Mouse (Mus musculus) heart, embryonic 12.5 days (tissue): ENCODE measurements around the gene Arfgap2. TPM values are rescaled to one million over a fixed set of nuclear protein-coding genes. Genes with fewer than 3 reads are reported as not detected.

Experiments used
- ATAC-seq: fragments of 200-750 bp; cut with Nextera tagmentation; 2 replicates; pipeline ENCODE4 v1.8.0; 2017; ENCODE audit warnings: moderate TSS enrichment, moderate library complexity; ENCODE audit not compliant: insufficient number of reproducible peaks, low FRiP score
- H3K27ac ChIP-seq: fragments of 300-500 bp; sonication (generic); 2 replicates; pipeline ENCODE4 v1.5.1; 2016; ENCODE audit warnings: mild to moderate bottlenecking, moderate library complexity; ENCODE audit not compliant: poor library complexity, severe bottlenecking
- H3K27me3 ChIP-seq: fragments of 300-500 bp; sonication (generic); replicated peaks from 2 replicates; pipeline ENCODE4 v1.6.1; 2016; ENCODE audit warnings: mild to moderate bottlenecking, moderate library complexity
- H3K36me3 ChIP-seq: fragments of 300-500 bp; sonication (generic); 2 replicates; pipeline ENCODE4 v1.6.1; 2016; ENCODE audit warnings: mild to moderate bottlenecking, moderate library complexity
- H3K4me1 ChIP-seq: fragments of 300-500 bp; sonication (generic); replicated peaks from 2 replicates; pipeline ENCODE4 v1.6.1; 2016; ENCODE audit warnings: mild to moderate bottlenecking
- H3K4me2 ChIP-seq: fragments of 300-500 bp; sonication (generic); 2 replicates; pipeline ENCODE4 v1.6.1; 2016; ENCODE audit warnings: mild to moderate bottlenecking, moderate library complexity
- H3K4me3 ChIP-seq: fragments of 300-500 bp; sonication (generic); 2 replicates; pipeline ENCODE4 v1.5.1; 2016; ENCODE audit warnings: mild to moderate bottlenecking
- H3K9ac ChIP-seq: fragments of 300-500 bp; sonication (generic); 2 replicates; pipeline ENCODE4 v1.6.1; 2016; ENCODE audit warnings: mild to moderate bottlenecking, moderate library complexity
- H3K9me3 ChIP-seq: fragments of 300-500 bp; sonication (generic); replicated peaks from 2 replicates; pipeline ENCODE4 v1.6.1; 2016; ENCODE audit warnings: mild to moderate bottlenecking, moderate library complexity
- WGBS: fragments of 180-500 bp; shearing (Covaris S2); methylation state at CpG from one replicate; pipeline ENCODE4 v1.1.7; 2016; 5-methylcytosine and 5-hydroxymethylcytosine counted together
- polyA plus RNA-seq: library from polyadenylated mRNA; unstranded; fragments of >200 nt; fragmentation: Nextera tagmentation; extraction: Ambion mirVana; gene quantifications from 2 replicates; pipeline ENCODE4 v1.2.1, GENCODE M21; 2016

Gene Arfgap2
- polyA plus RNA-seq, 1 experiment from 2014 or later, result 74.2 TPM

DNA sequence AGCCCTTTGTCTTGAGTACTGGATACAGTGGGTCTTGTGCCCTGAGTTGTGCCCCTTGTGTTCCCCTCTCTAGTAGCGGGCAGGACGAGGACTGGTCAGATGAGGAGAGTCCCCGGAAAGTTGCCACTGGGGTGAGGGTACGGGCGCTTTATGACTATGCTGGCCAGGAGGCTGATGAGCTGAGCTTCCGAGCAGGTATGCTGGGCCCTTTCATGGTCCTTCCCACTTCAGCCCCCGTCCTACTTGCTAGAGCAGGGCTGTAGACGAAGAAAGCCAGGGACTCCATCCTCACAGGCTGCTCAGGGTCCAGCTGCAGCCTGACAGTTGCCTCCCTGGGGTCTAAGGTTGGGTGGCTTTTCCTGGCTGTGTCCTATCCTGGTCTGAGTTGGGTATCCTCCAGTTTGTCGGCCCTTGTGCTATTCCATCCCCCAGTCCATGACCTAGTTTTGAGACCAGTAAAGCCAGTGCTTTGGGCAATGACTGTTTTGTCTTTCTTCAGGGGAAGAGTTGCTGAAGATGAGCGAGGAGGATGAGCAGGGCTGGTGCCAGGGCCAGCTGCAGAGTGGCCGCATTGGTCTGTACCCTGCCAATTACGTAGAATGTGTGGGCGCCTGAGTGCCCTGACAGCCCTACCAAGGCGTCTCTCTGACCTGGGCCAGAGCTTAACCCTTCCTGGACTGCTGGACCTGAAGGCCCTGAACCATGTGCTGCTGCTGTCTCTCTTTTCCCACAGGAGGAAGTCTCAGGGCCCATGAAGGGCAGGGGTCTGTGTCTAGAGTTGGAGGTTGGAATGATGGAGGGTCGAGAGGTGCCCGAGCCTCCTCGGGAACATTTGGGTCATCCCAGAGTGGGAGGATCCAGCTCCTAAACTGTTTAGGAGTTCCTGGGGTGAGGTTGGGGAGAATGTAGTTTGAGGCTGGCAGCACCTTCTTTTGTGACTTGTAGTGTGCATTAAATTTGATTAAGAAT is 798 bp upstream of the Arfgap2 start:
- H3K36me3 ChIP-seq, result peaks cover 41% of the 10 kb centered on the region
- ATAC-seq, result no peak
- 86% methylated on average over 17 of the region's 17 CpGs for WGBS

DNA sequence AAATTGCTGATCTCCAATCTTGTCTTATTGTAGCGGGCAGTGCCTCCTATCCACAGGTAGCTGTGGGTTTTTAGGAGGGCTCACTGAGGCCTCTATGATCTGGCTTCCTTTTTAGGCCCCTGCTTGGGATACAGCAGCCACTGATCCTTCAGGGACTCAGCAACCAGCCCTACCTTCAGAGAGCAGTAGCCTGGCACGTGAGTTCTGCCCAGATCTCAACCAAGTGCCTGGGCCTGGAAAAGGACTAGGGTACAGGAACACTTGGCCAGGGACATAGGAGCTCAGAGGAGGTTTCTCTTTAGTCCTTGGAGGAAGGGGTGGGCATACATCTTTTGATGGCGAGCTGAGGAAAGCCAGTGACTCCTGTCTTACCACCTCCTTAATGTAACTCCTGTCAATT is 3.3 kb downstream of the Arfgap2 start:
- Histone ChIP-seq H3K4me3 (no peak overlapping the region), H3K36me3 (peaks cover 58% of the 10 kb centered on the region), H3K4me1 (peaks cover 13% of the 10 kb centered on the region), H3K27ac (no peak overlapping the region), H3K27me3 (no peaks in the 10 kb centered on the region), H3K9ac (no peak overlapping the region), H3K4me2 (no peak overlapping the region), H3K9me3 (no peaks in the 10 kb centered on the region)
- no peak for ATAC-seq
- WGBS, result 94% methylated on average over 3 of the region's 3 CpGs

More for the DNA sequence above, 798 bp upstream of the Arfgap2 start:
- no peaks in the 10 kb centered on the region for H3K9me3 ChIP-seq
- peak overlapping the region; percentile 81; the same call in 1 of the 2 replicates for H3K4me3 ChIP-seq
- peak overlapping the region; percentile 88 for H3K4me2 ChIP-seq
- peaks cover 23% of the 10 kb centered on the region for H3K4me1 ChIP-seq
- H3K27me3 ChIP-seq, result no peaks in the 10 kb centered on the region
- peak overlapping the region; percentile 67 for H3K9ac ChIP-seq
- peak overlapping the region; percentile 96 for H3K27ac ChIP-seq

DNA sequence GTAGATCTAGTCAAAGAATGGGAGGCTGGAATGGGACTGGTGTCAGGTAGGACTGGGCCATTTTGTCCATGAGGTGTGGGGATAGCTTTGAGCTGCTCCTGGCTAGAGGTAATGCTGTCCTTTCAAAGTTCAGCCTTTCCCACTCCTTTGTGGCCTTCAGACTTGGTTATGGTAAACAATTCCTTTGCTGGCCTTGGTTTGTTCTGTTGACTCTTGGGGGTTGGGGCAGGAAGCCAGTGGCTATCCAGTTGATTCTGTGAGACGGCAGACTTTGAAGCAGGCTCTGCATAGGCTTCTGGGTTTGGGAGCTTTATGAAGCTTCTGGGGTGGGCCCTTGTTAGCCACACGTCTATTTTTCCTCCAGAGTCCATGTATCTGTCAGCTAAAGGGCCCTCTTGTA is 3.9 kb downstream of the Arfgap2 start:
- H3K4me2 ChIP-seq, result no peak overlapping the region
- H3K9me3 ChIP-seq, result no peaks in the 10 kb centered on the region
- peaks cover 13% of the 10 kb centered on the region for H3K4me1 ChIP-seq
- peaks cover 65% of the 10 kb centered on the region for H3K36me3 ChIP-seq
- H3K4me3 ChIP-seq, result no peak overlapping the region
- no peak for ATAC-seq
- no peak overlapping the region for H3K9ac ChIP-seq
- H3K27me3 ChIP-seq, result no peaks in the 10 kb centered on the region
- no peak overlapping the region for H3K27ac ChIP-seq
- 83% methylated on average over 2 of the region's 2 CpGs for WGBS

DNA sequence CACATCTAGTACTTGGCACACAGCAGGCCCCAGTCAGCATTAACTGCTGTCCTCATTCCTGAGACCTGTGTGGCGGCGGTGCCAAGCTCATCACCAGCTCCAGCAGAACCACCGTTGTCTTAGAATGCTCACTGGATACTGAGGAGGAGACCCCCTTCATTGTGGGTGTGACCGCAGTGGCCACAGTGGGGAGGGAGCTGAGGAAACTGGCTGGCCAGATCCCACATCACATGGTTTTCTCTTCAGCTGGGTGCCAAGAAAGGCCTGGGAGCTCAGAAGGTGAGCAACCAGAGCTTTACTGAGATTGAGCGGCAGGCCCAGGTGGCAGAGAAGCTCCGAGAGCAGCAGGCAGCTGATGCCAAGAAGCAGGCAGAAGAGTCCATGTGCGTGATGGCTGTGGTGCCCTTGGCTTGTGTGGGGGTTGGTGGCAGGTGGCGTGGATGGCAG is 4.9 kb downstream of the Arfgap2 start:
- 93% methylated on average over 8 of the region's 8 CpGs for WGBS
- Histone ChIP-seq H3K4me2 (no peak overlapping the region), H3K27me3 (no peaks in the 10 kb centered on the region), H3K36me3 (peaks cover 75% of the 10 kb centered on the region), H3K9ac (no peak overlapping the region), H3K4me3 (no peak overlapping the region), H3K27ac (no peak overlapping the region), H3K4me1 (peaks cover 5% of the 10 kb centered on the region), H3K9me3 (no peaks in the 10 kb centered on the region)
- ATAC-seq, result no peak

DNA sequence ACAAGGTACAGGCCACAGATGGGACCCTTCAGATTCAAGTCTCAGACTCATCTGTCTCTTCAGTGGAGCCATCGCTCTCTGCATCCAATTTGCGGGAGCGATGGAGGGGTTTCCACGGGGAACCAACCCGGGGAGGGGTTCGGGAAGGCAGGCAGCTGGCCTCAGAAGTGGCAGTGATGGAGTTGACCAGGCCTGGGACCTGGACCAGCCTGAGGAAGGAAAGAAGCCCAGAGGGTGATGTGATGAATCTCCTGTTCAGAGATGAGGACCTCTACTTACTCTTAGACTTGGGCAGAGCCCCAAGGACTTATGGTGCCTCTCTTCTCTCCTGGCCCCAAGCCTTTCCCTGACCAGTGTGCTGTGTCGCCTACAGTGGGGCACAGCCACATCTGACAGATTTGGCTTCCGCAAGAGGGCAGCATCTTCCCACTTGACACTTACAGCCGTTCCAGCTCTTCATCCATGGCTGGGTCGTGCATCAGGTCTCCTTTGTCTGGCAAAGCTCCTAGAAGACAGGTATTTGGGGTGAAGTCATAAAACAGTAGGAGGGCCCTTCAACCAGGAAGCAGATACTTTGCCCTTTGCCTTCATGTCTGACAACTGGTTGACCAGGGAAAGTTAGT is 14.1 kb downstream of the Arfgap2 start:
- Histone ChIP-seq H3K36me3 (peaks cover 41% of the 10 kb centered on the region), H3K9ac (no peak overlapping the region), H3K4me2 (no peak overlapping the region), H3K4me1 (peaks cover 24% of the 10 kb centered on the region), H3K27me3 (no peaks in the 10 kb centered on the region), H3K9me3 (no peaks in the 10 kb centered on the region), H3K4me3 (no peak overlapping the region), H3K27ac (no peak overlapping the region)
- 37% methylated on average over 10 of the region's 10 CpGs for WGBS
- ATAC-seq, result peak; percentile 54

DNA sequence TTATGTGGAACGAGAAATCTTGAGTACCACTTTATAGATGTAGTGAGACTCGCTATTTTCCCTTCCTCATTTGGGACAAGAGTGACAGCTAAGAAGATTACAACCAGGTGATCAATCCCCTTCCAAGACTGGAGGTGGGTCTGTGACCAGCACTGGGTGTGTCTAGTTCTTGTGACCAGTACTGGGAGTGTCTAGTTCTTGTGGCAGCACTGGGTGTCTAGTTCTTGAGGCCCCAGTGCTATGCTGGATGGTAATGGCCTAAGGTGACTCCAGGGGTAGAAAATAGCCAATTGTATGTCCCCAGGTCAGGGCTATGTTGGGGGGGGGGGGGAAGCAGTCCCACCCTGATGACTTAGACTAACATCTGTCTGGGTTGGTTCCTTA is 14.6 kb downstream of the Arfgap2 start:
- Histone ChIP-seq H3K9me3 (no peaks in the 10 kb centered on the region), H3K27ac (no peak overlapping the region), H3K36me3 (peaks cover 36% of the 10 kb centered on the region), H3K9ac (no peak overlapping the region), H3K4me1 (peaks cover 27% of the 10 kb centered on the region), H3K27me3 (no peaks in the 10 kb centered on the region), H3K4me3 (no peak overlapping the region), H3K4me2 (no peak overlapping the region)
- 0 out of 2 replicates have a peak, but pooled peaks have one; percentile 23 for ATAC-seq
- WGBS, result 70% methylated on average over 2 of the region's 2 CpGs

DNA sequence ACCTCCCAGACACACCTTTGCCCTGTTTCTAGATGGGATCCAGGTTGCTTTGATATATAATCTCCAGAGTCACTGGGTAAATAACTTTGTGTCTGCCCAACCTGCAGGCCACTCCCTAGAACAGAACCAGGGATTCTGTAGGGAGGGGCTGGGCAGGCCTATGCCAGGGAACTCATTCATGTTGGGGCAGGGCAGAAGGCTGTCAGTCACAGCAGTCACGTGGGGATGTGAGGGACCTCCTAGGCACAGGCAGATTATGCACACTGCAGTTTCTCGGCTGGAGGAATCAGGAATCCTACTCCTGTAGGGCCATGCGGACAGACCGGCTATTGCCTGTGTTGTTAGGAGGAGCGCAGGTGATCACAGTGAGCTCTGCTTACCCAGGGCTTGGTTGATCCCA is 16.6 kb downstream of the Arfgap2 start:
- Histone ChIP-seq H3K36me3 (peaks cover 16% of the 10 kb centered on the region), H3K9ac (no peak overlapping the region), H3K27me3 (no peaks in the 10 kb centered on the region), H3K4me1 (peaks cover 33% of the 10 kb centered on the region), H3K4me3 (no peak overlapping the region), H3K9me3 (no peaks in the 10 kb centered on the region), H3K27ac (no peak overlapping the region), H3K4me2 (no peak overlapping the region)
- WGBS, result 47% methylated on average over 5 of the region's 5 CpGs
- ATAC-seq, result no peak

DNA sequence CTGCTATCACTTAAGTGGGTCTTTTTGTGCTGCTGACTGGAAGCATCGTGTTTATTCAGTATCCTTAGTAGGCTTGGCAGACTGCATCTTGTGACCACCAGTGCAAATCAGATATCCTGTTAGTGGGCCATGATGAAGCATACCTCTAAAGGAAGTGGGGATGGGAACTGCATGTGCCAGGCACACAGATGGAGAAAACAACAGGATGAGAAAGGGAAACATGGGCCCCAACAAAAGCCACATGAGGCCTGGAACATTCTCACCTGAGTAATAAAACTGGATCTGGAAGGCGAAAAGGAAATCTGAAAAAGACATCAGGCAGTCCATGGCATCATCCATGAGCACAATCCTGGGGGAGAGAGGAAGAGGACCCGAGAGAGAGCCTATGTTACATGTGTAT is 19.2 kb downstream of the Arfgap2 start:
- Histone ChIP-seq H3K27me3 (no peaks in the 10 kb centered on the region), H3K27ac (no peak overlapping the region), H3K4me1 (peaks cover 38% of the 10 kb centered on the region), H3K9ac (no peak overlapping the region), H3K36me3 (no peaks in the 10 kb centered on the region), H3K4me3 (no peak overlapping the region), H3K4me2 (no peak overlapping the region), H3K9me3 (no peaks in the 10 kb centered on the region)
- 68% methylated on average over 3 of the region's 3 CpGs for WGBS
- no peak for ATAC-seq

DNA sequence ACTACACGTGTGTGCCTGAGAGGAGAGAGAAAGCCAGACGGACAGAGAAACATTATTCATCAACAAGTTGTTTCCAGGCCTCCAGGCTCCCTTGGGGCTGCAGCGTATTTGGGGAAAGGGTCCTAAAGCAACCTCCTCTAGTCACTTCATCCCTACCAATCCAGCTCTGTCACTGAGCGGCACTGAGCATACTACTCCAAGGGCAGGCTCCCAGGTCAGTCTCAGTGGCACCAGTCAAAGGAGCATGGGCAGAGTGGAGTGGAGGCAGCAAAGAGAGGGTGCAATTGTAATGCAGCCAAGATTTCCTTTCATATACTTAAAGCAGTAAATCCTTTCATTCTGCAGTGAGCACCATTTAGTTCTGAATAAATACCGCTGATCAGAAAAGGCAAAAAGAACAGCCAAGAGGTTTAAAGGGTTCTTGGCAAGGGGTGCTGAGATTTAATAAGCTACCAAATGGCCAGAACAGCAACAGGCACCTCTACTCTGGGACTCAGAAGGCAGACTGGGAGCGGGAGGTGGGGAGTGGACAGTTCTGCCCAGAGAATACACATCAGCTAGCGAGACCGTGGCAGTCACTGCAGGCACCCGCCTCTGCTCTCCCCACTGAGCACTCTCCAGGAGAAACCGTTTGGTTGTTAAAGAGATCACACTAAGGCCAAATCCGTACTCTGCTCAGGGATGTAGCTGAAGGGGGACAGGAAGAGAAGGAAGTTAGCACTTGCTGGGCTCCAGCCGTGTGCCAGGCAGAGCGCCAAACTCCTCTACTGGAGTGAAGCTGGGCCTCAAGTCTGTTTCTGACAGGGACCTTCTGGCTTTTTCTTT is 19.8 kb downstream of the Arfgap2 start:
- Histone ChIP-seq H3K27me3 (no peaks in the 10 kb centered on the region), H3K27ac (no peak overlapping the region), H3K36me3 (no peaks in the 10 kb centered on the region), H3K9ac (no peak overlapping the region), H3K9me3 (no peaks in the 10 kb centered on the region), H3K4me2 (no peak overlapping the region), H3K4me3 (no peak overlapping the region), H3K4me1 (peaks cover 38% of the 10 kb centered on the region)
- no peak for ATAC-seq
- WGBS, result 53% methylated on average over 13 of the region's 13 CpGs

DNA sequence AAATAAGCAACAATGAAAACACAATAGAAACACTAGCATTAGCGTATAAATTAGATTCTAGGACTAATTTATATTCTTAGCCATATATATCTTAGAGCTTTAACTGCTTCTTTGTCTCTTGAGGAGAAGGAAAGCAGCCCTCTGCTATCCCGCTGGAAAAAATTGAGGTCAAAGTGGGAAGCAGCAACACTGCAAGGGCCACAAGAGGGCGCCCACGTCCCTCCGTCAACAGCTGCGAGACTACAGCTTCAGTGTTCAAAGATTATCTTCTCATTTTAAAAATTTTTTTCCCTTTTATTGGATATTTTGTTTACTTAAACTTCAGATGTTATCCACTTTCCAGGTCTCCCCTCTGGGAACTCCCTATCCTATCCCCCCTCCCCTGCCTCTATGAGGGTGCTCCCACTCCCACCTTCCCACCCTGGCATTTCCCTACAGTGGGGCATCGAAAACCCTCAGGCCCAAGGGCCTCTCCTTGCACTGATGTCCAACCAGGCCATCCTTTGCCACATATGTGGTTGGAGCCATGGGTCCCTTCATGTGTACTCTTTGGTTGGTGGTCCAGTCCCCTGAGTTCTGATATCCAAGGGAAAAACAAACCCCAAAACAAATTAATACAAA is 21.2 kb downstream of the Arfgap2 start:
- H3K9ac ChIP-seq, result no peak overlapping the region
- no peak overlapping the region for H3K4me3 ChIP-seq
- peaks cover 38% of the 10 kb centered on the region for H3K4me1 ChIP-seq
- H3K4me2 ChIP-seq, result no peak overlapping the region
- no peaks in the 10 kb centered on the region for H3K36me3 ChIP-seq
- WGBS, result 12% methylated on average over 7 of the region's 7 CpGs
- H3K27me3 ChIP-seq, result no peaks in the 10 kb centered on the region
- H3K27ac ChIP-seq, result no peak overlapping the region
- no peak for ATAC-seq
- no peaks in the 10 kb centered on the region for H3K9me3 ChIP-seq
